Mouse (Mus musculus): ENCODE results near the gene Abca4. TPM values are rescaled to one million over a fixed set of nuclear protein-coding genes. Genes with fewer than 3 reads are reported as not detected.

Abca4 gene
- polyA plus RNA-seq, 1 experiment from 2014 or later, result 0.48 TPM

- Histone ChIP-seq H3K27me3 (replicated peaks; ENCODE audit: control insufficient read depth, insufficient read depth, low read length) (no peaks in the 10 kb centered on the region), H3K4me2 (ENCODE audit: low read length) (no peak overlapping the region), H3K9ac (ENCODE audit: low read length) (no peak overlapping the region), H3K4me1 (ENCODE audit: control insufficient read depth, insufficient read depth, low read length) (no peaks in the 10 kb centered on the region), H3K36me3 (ENCODE audit: control insufficient read depth, insufficient read depth, low read length) (no peaks in the 10 kb centered on the region), H3K27ac (ENCODE audit: low read depth, low read length) (no peak overlapping the region), H3K4me3 (ENCODE audit: low read depth, low read length) (no peak overlapping the region), H3K9me3 (replicated peaks; ENCODE audit: control insufficient read depth, low read length) (no peaks in the 10 kb centered on the region)
- ATAC-seq (no peak), DNase-seq (ENCODE audit: low spot score) (no peak)
- WGBS, result 76% methylated on average over 3 of the region's 3 CpGs
Measured at GRCm38 (mm10) chr3:122131633-122132032, 87.4 kb downstream of the Abca4 start.

GRCm38 (mm10) chr3:122133255-122133654 is 89.0 kb downstream of the Abca4 start:
- no peak for ATAC-seq
- WGBS, result 82% methylated on average over 5 of the region's 5 CpGs

DNA sequence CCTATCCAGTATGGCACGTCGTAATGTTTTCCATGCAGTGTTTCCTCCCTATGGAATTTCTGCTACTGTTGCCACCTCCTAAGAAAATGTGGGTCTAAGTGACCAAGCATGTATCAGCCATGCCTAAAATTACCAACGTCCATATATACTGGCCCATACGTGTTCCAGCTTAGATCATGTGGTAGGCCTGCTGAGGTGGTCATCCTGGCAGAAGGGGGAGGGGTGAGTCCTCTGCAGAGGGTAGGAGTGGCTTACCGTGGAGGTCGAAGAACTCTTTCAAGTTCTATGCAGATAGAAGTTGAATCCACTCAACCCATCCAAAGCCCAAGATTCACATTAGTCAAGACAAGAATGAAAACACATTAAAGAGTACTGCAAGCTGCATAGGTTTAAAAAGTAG is 89.6 kb downstream of the Abca4 start:
- H3K9me3 ChIP-seq (replicated peaks; ENCODE audit: control insufficient read depth, low read length), result no peaks in the 10 kb centered on the region
- H3K36me3 ChIP-seq (ENCODE audit: control insufficient read depth, insufficient read depth, low read length), result no peaks in the 10 kb centered on the region
- no peak overlapping the region for H3K4me3 ChIP-seq (ENCODE audit: low read depth, low read length)
- H3K9ac ChIP-seq (ENCODE audit: low read length), result no peak overlapping the region
- DNase-seq (ENCODE audit: low spot score) (no peak), ATAC-seq (no peak)
- H3K4me1 ChIP-seq (ENCODE audit: control insufficient read depth, insufficient read depth, low read length), result no peaks in the 10 kb centered on the region
- no peak overlapping the region for H3K4me2 ChIP-seq (ENCODE audit: low read length)
- no peaks in the 10 kb centered on the region for H3K27me3 ChIP-seq (replicated peaks; ENCODE audit: control insufficient read depth, insufficient read depth, low read length)
- 86% methylated on average over 6 of the region's 6 CpGs for WGBS
- no peak overlapping the region for H3K27ac ChIP-seq (ENCODE audit: low read depth, low read length)

More at GRCm38 (mm10) chr3:122133255-122133654, 89.0 kb downstream of the Abca4 start:
- H3K9me3 ChIP-seq (replicated peaks; ENCODE audit: control insufficient read depth, low read length), result no peaks in the 10 kb centered on the region
- no peaks in the 10 kb centered on the region for H3K36me3 ChIP-seq (ENCODE audit: control insufficient read depth, insufficient read depth, low read length)
- H3K4me3 ChIP-seq (ENCODE audit: low read depth, low read length), result no peak overlapping the region
- no peak overlapping the region for H3K4me2 ChIP-seq (ENCODE audit: low read length)
- H3K27me3 ChIP-seq (replicated peaks; ENCODE audit: control insufficient read depth, insufficient read depth, low read length), result no peaks in the 10 kb centered on the region
- no peaks in the 10 kb centered on the region for H3K4me1 ChIP-seq (ENCODE audit: control insufficient read depth, insufficient read depth, low read length)
- no peak overlapping the region for H3K27ac ChIP-seq (ENCODE audit: low read depth, low read length)
- H3K9ac ChIP-seq (ENCODE audit: low read length), result no peak overlapping the region
- DNase-seq (ENCODE audit: low spot score), result no peak

- Histone ChIP-seq H3K27ac (ENCODE audit: low read depth, low read length) (no peak overlapping the region), H3K4me3 (ENCODE audit: low read depth, low read length) (no peak overlapping the region), H3K4me2 (ENCODE audit: low read length) (no peak overlapping the region), H3K9ac (ENCODE audit: low read length) (no peak overlapping the region), H3K36me3 (ENCODE audit: control insufficient read depth, insufficient read depth, low read length) (no peaks in the 10 kb centered on the region), H3K9me3 (replicated peaks; ENCODE audit: control insufficient read depth, low read length) (no peaks in the 10 kb centered on the region), H3K27me3 (replicated peaks; ENCODE audit: control insufficient read depth, insufficient read depth, low read length) (no peaks in the 10 kb centered on the region), H3K4me1 (ENCODE audit: control insufficient read depth, insufficient read depth, low read length) (no peaks in the 10 kb centered on the region)
- ATAC-seq (peak; percentile 40; the same call in 1 of the 2 replicates), DNase-seq (ENCODE audit: low spot score) (peak; percentile 81)
- 65% methylated on average over 18 of the region's 18 CpGs for WGBS
Measured at GRCm38 (mm10) chr3:122140589-122141400, 96.6 kb downstream of the Abca4 start.

DNA sequence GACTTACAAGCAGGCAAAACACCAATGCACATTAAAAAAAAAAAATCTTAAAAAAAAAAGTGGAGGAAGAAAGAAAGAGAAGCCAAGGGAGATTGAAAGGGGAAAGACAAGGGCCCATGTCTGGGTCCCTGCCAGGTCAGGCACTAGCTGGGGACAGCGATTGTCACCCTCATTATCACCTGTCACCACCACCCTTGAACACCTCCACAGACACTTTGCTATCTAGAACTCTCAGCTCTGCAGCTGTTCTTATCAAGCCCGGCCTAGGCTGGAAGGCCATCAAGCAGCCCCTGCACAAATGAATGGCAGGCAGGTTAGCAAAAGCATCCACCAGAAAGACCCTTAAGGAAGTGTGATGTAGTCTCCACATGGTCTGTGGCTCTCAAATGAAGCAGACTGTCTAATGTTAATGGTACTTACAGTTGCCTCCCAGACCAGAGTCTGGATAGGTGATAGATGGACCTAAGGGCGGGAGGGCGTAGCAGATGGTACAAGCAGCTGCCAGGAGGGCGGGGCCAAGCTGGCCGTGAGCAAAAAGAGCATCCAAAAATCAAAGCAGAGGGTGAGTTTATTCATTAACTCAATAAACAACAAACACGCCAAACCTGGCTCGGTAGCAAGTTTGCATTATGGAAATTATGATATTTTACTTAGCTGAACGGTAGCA is 98.1 kb downstream of the Abca4 start:
- no peak for ATAC-seq
- H3K9me3 ChIP-seq (replicated peaks; ENCODE audit: control insufficient read depth, low read length), result no peaks in the 10 kb centered on the region
- H3K4me2 ChIP-seq (ENCODE audit: low read length), result no peak overlapping the region
- no peak overlapping the region for H3K9ac ChIP-seq (ENCODE audit: low read length)
- H3K4me1 ChIP-seq (ENCODE audit: control insufficient read depth, insufficient read depth, low read length), result no peaks in the 10 kb centered on the region
- H3K27ac ChIP-seq (ENCODE audit: low read depth, low read length), result no peak overlapping the region
- no peaks in the 10 kb centered on the region for H3K27me3 ChIP-seq (replicated peaks; ENCODE audit: control insufficient read depth, insufficient read depth, low read length)
- no peak overlapping the region for H3K4me3 ChIP-seq (ENCODE audit: low read depth, low read length)
- DNase-seq (ENCODE audit: low spot score), result no peak
- no peaks in the 10 kb centered on the region for H3K36me3 ChIP-seq (ENCODE audit: control insufficient read depth, insufficient read depth, low read length)
- 82% methylated on average over 9 of the region's 9 CpGs for WGBS

- WGBS, result 82% methylated on average over 3 of the region's 3 CpGs
- DNase-seq (ENCODE audit: low spot score), result no peak
Measured at GRCm38 (mm10) chr3:122143432-122143831, 99.2 kb downstream of the Abca4 start.

DNA sequence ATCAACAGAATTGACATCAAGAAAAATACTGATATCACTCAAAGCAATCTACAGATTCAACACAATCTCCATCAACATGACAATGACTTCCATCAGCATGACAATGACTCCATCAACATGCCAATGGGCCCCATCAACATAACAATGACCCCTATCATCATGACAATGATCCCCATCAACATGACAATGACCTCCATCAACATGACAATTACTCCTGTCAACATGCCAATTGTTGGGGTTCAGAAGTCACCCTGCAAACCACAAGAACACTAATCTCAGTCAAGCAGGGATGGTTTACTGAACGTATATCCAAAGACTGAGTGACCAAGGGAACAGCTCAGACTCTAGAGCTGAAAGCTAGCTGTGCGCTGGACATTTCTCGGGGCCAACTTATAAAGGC is 101.2 kb downstream of the Abca4 start:
- no peak for ATAC-seq
- Histone ChIP-seq H3K27ac (ENCODE audit: low read depth, low read length) (no peak overlapping the region), H3K36me3 (ENCODE audit: control insufficient read depth, insufficient read depth, low read length) (no peaks in the 10 kb centered on the region), H3K4me3 (ENCODE audit: low read depth, low read length) (no peak overlapping the region), H3K4me2 (ENCODE audit: low read length) (no peak overlapping the region), H3K4me1 (ENCODE audit: control insufficient read depth, insufficient read depth, low read length) (no peaks in the 10 kb centered on the region), H3K9me3 (replicated peaks; ENCODE audit: control insufficient read depth, low read length) (no peaks in the 10 kb centered on the region), H3K27me3 (replicated peaks; ENCODE audit: control insufficient read depth, insufficient read depth, low read length) (no peaks in the 10 kb centered on the region), H3K9ac (ENCODE audit: low read length) (no peak overlapping the region)
- WGBS, result 77% methylated on average over 3 of the region's 3 CpGs
- DNase-seq (ENCODE audit: low spot score), result no peak

More at GRCm38 (mm10) chr3:122143432-122143831, 99.2 kb downstream of the Abca4 start:
- Histone ChIP-seq H3K9ac (ENCODE audit: low read length) (no peak overlapping the region), H3K27ac (ENCODE audit: low read depth, low read length) (no peak overlapping the region), H3K27me3 (replicated peaks; ENCODE audit: control insufficient read depth, insufficient read depth, low read length) (no peaks in the 10 kb centered on the region), H3K4me1 (ENCODE audit: control insufficient read depth, insufficient read depth, low read length) (no peaks in the 10 kb centered on the region), H3K4me2 (ENCODE audit: low read length) (no peak overlapping the region), H3K36me3 (ENCODE audit: control insufficient read depth, insufficient read depth, low read length) (no peaks in the 10 kb centered on the region), H3K4me3 (ENCODE audit: low read depth, low read length) (no peak overlapping the region), H3K9me3 (replicated peaks; ENCODE audit: control insufficient read depth, low read length) (no peaks in the 10 kb centered on the region)
- ATAC-seq, result no peak

DNA sequence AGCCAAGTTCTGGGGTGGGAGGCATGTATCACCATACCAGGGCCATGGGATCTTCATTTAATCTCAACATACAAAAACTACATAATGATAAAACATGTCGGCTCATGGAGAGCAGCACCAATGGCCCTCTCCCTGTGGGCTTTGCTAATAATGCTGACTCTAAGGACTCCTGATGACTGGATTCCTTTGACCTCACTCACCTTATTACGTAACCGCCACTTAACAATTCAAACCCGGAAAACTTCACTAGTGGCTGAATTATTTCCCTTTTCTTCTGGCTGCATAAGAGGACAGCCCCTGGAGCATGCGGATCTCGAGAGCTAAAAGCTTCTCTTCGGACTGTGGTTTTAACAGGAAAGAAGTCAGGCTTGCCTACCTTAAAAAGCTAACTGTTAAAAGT is 106.6 kb downstream of the Abca4 start:
- WGBS, result 82% methylated on average over 7 of the region's 7 CpGs
- H3K27ac ChIP-seq (ENCODE audit: low read depth, low read length), result no peak overlapping the region
- no peak for ATAC-seq

DNA sequence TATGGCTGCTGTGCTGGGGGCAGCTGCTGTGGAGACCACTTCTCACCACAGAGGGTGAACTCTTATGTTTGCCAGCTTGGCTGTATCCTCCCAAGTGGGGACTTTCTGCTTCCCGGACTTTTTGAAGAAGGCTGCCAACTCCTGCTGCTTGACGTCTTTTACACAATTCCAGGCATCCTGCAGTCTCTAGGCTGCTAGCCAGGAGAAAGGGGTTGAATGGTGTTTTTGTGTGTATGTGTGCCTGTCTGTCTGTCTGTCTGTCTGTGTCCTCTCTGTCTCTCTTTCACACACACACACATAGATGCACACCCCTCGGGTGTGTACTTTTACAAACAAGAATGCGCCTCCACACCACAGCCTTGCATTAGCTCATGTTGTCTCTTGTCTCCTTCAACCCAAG is 108.2 kb downstream of the Abca4 start:
- 39% methylated on average over 4 of the region's 4 CpGs for WGBS
- Histone ChIP-seq H3K27me3 (replicated peaks; ENCODE audit: control insufficient read depth, insufficient read depth, low read length) (no peaks in the 10 kb centered on the region), H3K27ac (ENCODE audit: low read depth, low read length) (no peak overlapping the region), H3K9ac (ENCODE audit: low read length) (no peak overlapping the region), H3K9me3 (replicated peaks; ENCODE audit: control insufficient read depth, low read length) (no peaks in the 10 kb centered on the region), H3K4me1 (ENCODE audit: control insufficient read depth, insufficient read depth, low read length) (peaks cover 5% of the 10 kb centered on the region; the same call in 1 of the 2 replicates), H3K4me3 (ENCODE audit: low read depth, low read length) (no peak overlapping the region), H3K36me3 (ENCODE audit: control insufficient read depth, insufficient read depth, low read length) (no peaks in the 10 kb centered on the region), H3K4me2 (ENCODE audit: low read length) (no peak overlapping the region)
- DNase-seq (ENCODE audit: low spot score) (peak; percentile 46), ATAC-seq (0 out of 2 replicates have a peak, but pooled peaks have one; percentile 20)

More for the DNA sequence above, 106.6 kb downstream of the Abca4 start:
- peaks cover 5% of the 10 kb centered on the region; the same call in 1 of the 2 replicates for H3K4me1 ChIP-seq (ENCODE audit: control insufficient read depth, insufficient read depth, low read length)
- H3K36me3 ChIP-seq (ENCODE audit: control insufficient read depth, insufficient read depth, low read length), result no peaks in the 10 kb centered on the region
- H3K27me3 ChIP-seq (replicated peaks; ENCODE audit: control insufficient read depth, insufficient read depth, low read length), result no peaks in the 10 kb centered on the region
- no peak overlapping the region for H3K9ac ChIP-seq (ENCODE audit: low read length)
- no peaks in the 10 kb centered on the region for H3K9me3 ChIP-seq (replicated peaks; ENCODE audit: control insufficient read depth, low read length)
- DNase-seq (ENCODE audit: low spot score), result no peak
- H3K4me2 ChIP-seq (ENCODE audit: low read length), result no peak overlapping the region
- no peak overlapping the region for H3K4me3 ChIP-seq (ENCODE audit: low read depth, low read length)
